Mouse (Mus musculus) lung, adult 2 months (tissue): ENCODE data around the gene Ralb. TPM values are rescaled to one million over a fixed set of nuclear protein-coding genes. Genes with fewer than 3 reads are reported as not detected.

Experiments used
- DNase-seq: peaks from one replicate; pipeline ENCODE4 v3.0.0; 2022
- H3K4me1 ChIP-seq: fragments of 200-500 bp; 2 replicates; pipeline ENCODE4 v1.6.1; 2011; ENCODE audit warnings: low read length; ENCODE audit not compliant: control insufficient read depth, insufficient read depth
- H3K4me3 ChIP-seq: fragments of 200-500 bp; replicated peaks from 2 replicates; pipeline ENCODE3; 2011; ENCODE audit warnings: low read depth, mild to moderate bottlenecking, control low read depth, low read length; ENCODE audit errors: extremely low read depth
- CTCF ChIP-seq: fragments of 200-500 bp; IDR thresholded peaks from 2 replicates; pipeline ENCODE4 v1.5.1; 2011; ENCODE audit warnings: mild to moderate bottlenecking, low read length, control low read depth; ENCODE audit not compliant: insufficient read depth
- POLR2A ChIP-seq: fragments of 200-500 bp; IDR thresholded peaks from 2 replicates; pipeline ENCODE4 v1.6.1; 2011; ENCODE audit warnings: low read depth, mild to moderate bottlenecking, control low read depth, low read length, borderline replicate concordance; ENCODE audit errors: extremely low read depth
- WGBS: fragments of 180-500 bp; shearing (Covaris S2); methylation state at CpG from one replicate; pipeline ENCODE4 v1.1.7; 2018; 5-methylcytosine and 5-hydroxymethylcytosine counted together
- polyA plus RNA-seq: library from polyadenylated mRNA; depleted of rRNA; stranded (reverse); fragments of >200 nt; gene quantifications from 2 replicates; pipeline ENCODE4 v1.2.3, GENCODE M21; 2012

Gene Ralb
- polyA plus RNA-seq, 1 experiment = 54.1 TPM

GRCm38 (mm10) chr1:119498536-119499231 is 5.9 kb downstream of the Ralb start:
- 66% methylated on average over 9 of the region's 9 CpGs for WGBS
- peaks cover 26% of the 10 kb centered on the region for H3K4me1 ChIP-seq
- TF ChIP-seq CTCF = no peak
- no peak for TF ChIP-seq POLR2A
- DNase-seq = no peak
- H3K4me3 ChIP-seq = no peak overlapping the region

GRCm38 (mm10) chr1:119497346-119498004 is 7.1 kb downstream of the Ralb start:
- DNase-seq = no peak
- Histone ChIP-seq H3K4me1 (peaks cover 20% of the 10 kb centered on the region), H3K4me3 (no peak overlapping the region)
- TF ChIP-seq POLR2A (no peak), CTCF (no peak)
- 72% methylated on average over 5 of the region's 5 CpGs for WGBS

- no peak for DNase-seq
- WGBS = 85% methylated on average over 6 of the region's 6 CpGs
- Histone ChIP-seq H3K4me1 (peaks cover 20% of the 10 kb centered on the region), H3K4me3 (no peak overlapping the region)
- TF ChIP-seq POLR2A (no peak), CTCF (no peak)
Measured at GRCm38 (mm10) chr1:119495396-119495775, 9.2 kb downstream of the Ralb start.

- 69% methylated on average over 8 of the region's 9 CpGs for WGBS
- TF ChIP-seq POLR2A (no peak), CTCF (no peak)
- H3K4me1 ChIP-seq = peaks cover 21% of the 10 kb centered on the region
- H3K4me3 ChIP-seq = no peak overlapping the region
- no peak for DNase-seq
Measured at GRCm38 (mm10) chr1:119494712-119495395, 9.7 kb downstream of the Ralb start.

GRCm38 (mm10) chr1:119494024-119494711 is 10.4 kb downstream of the Ralb start:
- H3K4me3 ChIP-seq = no peak overlapping the region
- TF ChIP-seq POLR2A (no peak), CTCF (no peak)
- no peak for DNase-seq
- H3K4me1 ChIP-seq = peaks cover 22% of the 10 kb centered on the region
- 75% methylated on average over 2 of the region's 2 CpGs for WGBS

GRCm38 (mm10) chr1:119492505-119492904 is 12.1 kb downstream of the Ralb start:
- TF ChIP-seq CTCF (no peak), POLR2A (no peak)
- H3K4me3 ChIP-seq = no peak overlapping the region
- peaks cover 22% of the 10 kb centered on the region for H3K4me1 ChIP-seq

GRCm38 (mm10) chr1:119492097-119492496 is 12.5 kb downstream of the Ralb start:
- WGBS = 4% methylated on average over 11 of the region's 11 CpGs

More at GRCm38 (mm10) chr1:119492505-119492904, 12.1 kb downstream of the Ralb start:
- no peak for DNase-seq
- WGBS = 50% methylated on average over 1 of the region's 1 CpGs

GRCm38 (mm10) chr1:119490765-119491164 is 13.8 kb downstream of the Ralb start:
- DNase-seq = no peak
- 79% methylated on average over 7 of the region's 7 CpGs for WGBS
- no peak for TF ChIP-seq POLR2A
- TF ChIP-seq CTCF = no peak
- H3K4me3 ChIP-seq = no peak overlapping the region
- peaks cover 19% of the 10 kb centered on the region for H3K4me1 ChIP-seq

More at GRCm38 (mm10) chr1:119492097-119492496, 12.5 kb downstream of the Ralb start:
- peak; percentile 71 for DNase-seq
- Histone ChIP-seq H3K4me3 (peak overlapping the region; percentile 2), H3K4me1 (peaks cover 19% of the 10 kb centered on the region)
- TF ChIP-seq POLR2A = no peak
- TF ChIP-seq CTCF = no peak

GRCm38 (mm10) chr1:119487917-119488590 is 16.5 kb downstream of the Ralb start:
- WGBS = 58% methylated on average over 10 of the region's 10 CpGs
- H3K4me3 ChIP-seq = no peak overlapping the region
- TF ChIP-seq POLR2A (no peak), CTCF (no peak)

GRCm38 (mm10) chr1:119485825-119486224 is 18.8 kb downstream of the Ralb start:
- Histone ChIP-seq H3K4me1 (peaks cover 11% of the 10 kb centered on the region; the same call in 1 of the 2 replicates), H3K4me3 (no peak overlapping the region)
- WGBS = 51% methylated on average over 2 of the region's 2 CpGs
- no peak for DNase-seq
- TF ChIP-seq POLR2A = no peak
- no peak for TF ChIP-seq CTCF

More at GRCm38 (mm10) chr1:119487917-119488590, 16.5 kb downstream of the Ralb start:
- peaks cover 15% of the 10 kb centered on the region for H3K4me1 ChIP-seq
- no peak for DNase-seq
